Mouse (Mus musculus) gastrocnemius, postnatal 4 days (tissue): ENCODE data around the gene Gnaq. TPM values are rescaled to one million over a fixed set of nuclear protein-coding genes. Genes with fewer than 3 reads are reported as not detected.
"Not testable (repeated sequence)": the region's sequence is repeated elsewhere in the genome, so short reads cannot be mapped to it uniquely, and the experiment has no call there.

Experiments used
- DNase-seq, 2 experiments: peaks; one replicate each; pipeline ENCODE4 v3.0.0; 2021 to 2022; ENCODE audit warnings: low spot score in 2 of 2, mixed read lengths in 2 of 2
- long read RNA-seq, 2 experiments: library from polyadenylated mRNA; stranded (forward); transcript quantifications; one replicate each; pipeline ENCODE4 v2.0.0; 2021
- total RNA-seq, 2 experiments: library from RNA; stranded (reverse); gene quantifications; 2 replicates each; pipeline ENCODE4 v1.2.3; 2021

Gnaq gene
- total RNA-seq, result 10 to 100 TPM; 37.2 to 40.2 TPM
- long read RNA-seq, experiment 1, full-length matches to known transcripts, result 1 of 5 reads
- long read RNA-seq, experiment 1, partial matches to known transcripts, result 0 of 5 reads
- long read RNA-seq, experiment 1, other reads (novel, unspliced or antisense), result 4 of 5 reads
- long read RNA-seq, experiment 2, full-length matches to known transcripts, result 6 of 14 reads
- long read RNA-seq, experiment 2, partial matches to known transcripts, result 2 of 14 reads
- long read RNA-seq, experiment 2, other reads (novel, unspliced or antisense), result 6 of 14 reads

- no peak for DNase-seq
Measured at GRCm38 (mm10) chr19:16132791-16132864, at the start of gene Gnaq. Gnaq (plus strand) TSS chr19:16132831.

- DNase-seq, result not testable (repeated sequence)
Measured at GRCm38 (mm10) chr19:16083981-16084630, 48.5 kb upstream of the Gnaq start.

GRCm38 (mm10) chr19:16085248-16085647, 47.4 kb upstream of the Gnaq start:
- no peak for DNase-seq

- DNase-seq, result no peak
Measured at GRCm38 (mm10) chr19:16086154-16086553, 46.5 kb upstream of the Gnaq start.

GRCm38 (mm10) chr19:16086581-16086980, 46.0 kb upstream of the Gnaq start:
- no peak for DNase-seq

- DNase-seq, result no peak
Measured at GRCm38 (mm10) chr19:16087391-16087790, 45.2 kb upstream of the Gnaq start.

- DNase-seq, result no peak
Measured at GRCm38 (mm10) chr19:16093616-16094015, 39.0 kb upstream of the Gnaq start.

GRCm38 (mm10) chr19:16109901-16110300, 22.7 kb upstream of the Gnaq start:
- no peak for DNase-seq

- DNase-seq, result no peak
Measured at GRCm38 (mm10) chr19:16110670-16111069, 22.0 kb upstream of the Gnaq start.

- DNase-seq, result peak in 1 of 2 experiments; percentile 50
Measured at GRCm38 (mm10) chr19:16113295-16113694, 19.3 kb upstream of the Gnaq start.

- DNase-seq, result no peak
Measured at GRCm38 (mm10) chr19:16118421-16118820, 14.2 kb upstream of the Gnaq start.

GRCm38 (mm10) chr19:16121301-16121700, 11.3 kb upstream of the Gnaq start:
- no peak for DNase-seq

- no peak for DNase-seq
Measured at GRCm38 (mm10) chr19:16128715-16129114, 3.9 kb upstream of the Gnaq start.

GRCm38 (mm10) chr19:16129171-16129570, 3.5 kb upstream of the Gnaq start:
- no peak for DNase-seq

GRCm38 (mm10) chr19:16130476-16130875, 2.2 kb upstream of the Gnaq start:
- no peak for DNase-seq

- no peak for DNase-seq
Measured at GRCm38 (mm10) chr19:16131831-16132230, 800 bp upstream of the Gnaq start.

GRCm38 (mm10) chr19:16132340-16132790, 266 bp upstream of the Gnaq start:
- DNase-seq, result peak; percentile 87 to 95

- DNase-seq, result peak; percentile 56 to 76
Measured at GRCm38 (mm10) chr19:16132865-16133720, 462 bp downstream of the Gnaq start.

GRCm38 (mm10) chr19:16133721-16134570, 1.3 kb downstream of the Gnaq start:
- no peak for DNase-seq

- no peak for DNase-seq
Measured at GRCm38 (mm10) chr19:16138064-16138580, 5.5 kb downstream of the Gnaq start.

- no peak for DNase-seq
Measured at GRCm38 (mm10) chr19:16140710-16141109, 8.1 kb downstream of the Gnaq start.
